Mouse (Mus musculus) heart, embryonic 16.5 days (tissue): ENCODE results near the gene Tnrc6a. TPM values are rescaled to one million over a fixed set of nuclear protein-coding genes. Genes with fewer than 3 reads are reported as not detected.

ENCODE experiments used
- ATAC-seq: fragments of 200-750 bp; cut with Nextera tagmentation; replicated peaks from 2 replicates; pipeline ENCODE4 v1.8.0; 2017; ENCODE audit warnings: moderate number of reproducible peaks; ENCODE audit not compliant: insufficient read depth, low FRiP score; ENCODE audit errors: extremely low read depth
- H3K27ac ChIP-seq: fragments of 300-500 bp; sonication (generic); 2 replicates; pipeline ENCODE4 v1.5.1; 2014; ENCODE audit warnings: mild to moderate bottlenecking, low read length, control low read depth, moderate library complexity
- H3K27me3 ChIP-seq: fragments of 300-500 bp; sonication (generic); 2 replicates; pipeline ENCODE4 v1.6.1; 2014; ENCODE audit warnings: low read length, mixed read lengths; ENCODE audit not compliant: control insufficient read depth, insufficient read depth
- H3K36me3 ChIP-seq: fragments of 300-500 bp; sonication (generic); 2 replicates; pipeline ENCODE4 v1.6.1; 2014; ENCODE audit not compliant: control insufficient read depth, insufficient read depth
- H3K4me1 ChIP-seq: fragments of 300-500 bp; sonication (generic); 2 replicates; pipeline ENCODE4 v1.6.1; 2014; ENCODE audit warnings: low read length, mixed read lengths; ENCODE audit not compliant: control insufficient read depth, insufficient read depth
- H3K4me2 ChIP-seq: fragments of 300-500 bp; sonication (generic); 2 replicates; pipeline ENCODE4 v1.6.1; 2014; ENCODE audit warnings: low read depth, mild to moderate bottlenecking, control low read depth, low read length
- H3K4me3 ChIP-seq: fragments of 300-500 bp; sonication (generic); 2 replicates; pipeline ENCODE4 v1.5.1; 2014; ENCODE audit warnings: mild to moderate bottlenecking, control low read depth, low read length
- H3K9ac ChIP-seq: fragments of 300-500 bp; sonication (generic); 2 replicates; pipeline ENCODE4 v1.6.1; 2014; ENCODE audit warnings: low read length, control low read depth
- H3K9me3 ChIP-seq: fragments of 300-500 bp; sonication (generic); replicated peaks from 2 replicates; pipeline ENCODE4 v1.6.1; 2016; ENCODE audit warnings: low read length; ENCODE audit not compliant: control insufficient read depth
- WGBS: fragments of 180-500 bp; shearing (Covaris S2); extraction: QIAGEN DNeasy Blood & Tissue Kit; methylation state at CpG from one replicate; pipeline ENCODE4 v1.1.7; 2014; 5-methylcytosine and 5-hydroxymethylcytosine counted together
- polyA plus RNA-seq: library from polyadenylated mRNA; unstranded; fragments of >200 nt; fragmentation: Nextera tagmentation; extraction: Ambion mirVana; gene quantifications from 2 replicates; pipeline ENCODE4 v1.2.1, GENCODE M21; 2015

Gene Tnrc6a
- polyA plus RNA-seq, 1 experiment from 2014 or later = 33.2 TPM

GRCm38 (mm10) chr7:123191731-123192130, 68.0 kb downstream of the Tnrc6a start:
- peaks cover 58% of the 10 kb centered on the region for H3K36me3 ChIP-seq
- WGBS = 82% methylated on average over 5 of the region's 5 CpGs
- no peak overlapping the region for H3K4me3 ChIP-seq
- H3K9me3 ChIP-seq = no peaks in the 10 kb centered on the region
- H3K9ac ChIP-seq = no peak overlapping the region
- no peaks in the 10 kb centered on the region for H3K27me3 ChIP-seq
- peaks cover 2% of the 10 kb centered on the region; the same call in 1 of the 2 replicates for H3K4me1 ChIP-seq
- no peak overlapping the region for H3K4me2 ChIP-seq
- no peak overlapping the region for H3K27ac ChIP-seq
- ATAC-seq = no peak

GRCm38 (mm10) chr7:123193201-123193600, 69.5 kb downstream of the Tnrc6a start:
- 95% methylated on average over 12 of the region's 12 CpGs for WGBS
- Histone ChIP-seq H3K4me3 (no peak overlapping the region), H3K9ac (no peak overlapping the region), H3K36me3 (peaks cover 46% of the 10 kb centered on the region), H3K27me3 (no peaks in the 10 kb centered on the region), H3K9me3 (no peaks in the 10 kb centered on the region), H3K4me1 (peaks cover 2% of the 10 kb centered on the region; the same call in 1 of the 2 replicates), H3K27ac (no peak overlapping the region), H3K4me2 (no peak overlapping the region)
- ATAC-seq = no peak

- H3K36me3 ChIP-seq = peaks cover 34% of the 10 kb centered on the region
- ATAC-seq = no peak
- 87% methylated on average over 8 of the region's 8 CpGs for WGBS
- H3K27ac ChIP-seq = no peak overlapping the region
- H3K9ac ChIP-seq = no peak overlapping the region
- H3K4me2 ChIP-seq = no peak overlapping the region
- no peaks in the 10 kb centered on the region for H3K27me3 ChIP-seq
- peaks cover 2% of the 10 kb centered on the region; the same call in 1 of the 2 replicates for H3K4me1 ChIP-seq
- no peaks in the 10 kb centered on the region for H3K9me3 ChIP-seq
- H3K4me3 ChIP-seq = no peak overlapping the region
These were observed 71.0 kb downstream of the Tnrc6a start for GRCm38 (mm10) chr7:123194696-123195095.

- WGBS = 53% methylated on average over 5 of the region's 5 CpGs
- no peak overlapping the region for H3K4me3 ChIP-seq
- H3K36me3 ChIP-seq = peaks cover 20% of the 10 kb centered on the region
- H3K9ac ChIP-seq = no peak overlapping the region
- H3K27me3 ChIP-seq = no peaks in the 10 kb centered on the region
- no peaks in the 10 kb centered on the region for H3K9me3 ChIP-seq
- no peak overlapping the region for H3K4me2 ChIP-seq
- peaks cover 2% of the 10 kb centered on the region; the same call in 1 of the 2 replicates for H3K4me1 ChIP-seq
- no peak overlapping the region for H3K27ac ChIP-seq
- no peak for ATAC-seq
These were observed 72.7 kb downstream of the Tnrc6a start for GRCm38 (mm10) chr7:123196432-123196831.

GRCm38 (mm10) chr7:123198695-123199094, 75.0 kb downstream of the Tnrc6a start:
- Histone ChIP-seq H3K27ac (no peak overlapping the region), H3K4me2 (no peak overlapping the region), H3K9ac (no peak overlapping the region), H3K27me3 (no peaks in the 10 kb centered on the region), H3K4me3 (no peak overlapping the region), H3K36me3 (peaks cover 4% of the 10 kb centered on the region; the same call in 1 of the 2 replicates), H3K9me3 (no peaks in the 10 kb centered on the region), H3K4me1 (peaks cover 2% of the 10 kb centered on the region; the same call in 1 of the 2 replicates)
- ATAC-seq = no peak
- WGBS = 62% methylated on average over 10 of the region's 10 CpGs

GRCm38 (mm10) chr7:123199151-123199550, 75.5 kb downstream of the Tnrc6a start:
- 69% methylated on average over 3 of the region's 3 CpGs for WGBS
- Histone ChIP-seq H3K36me3 (peaks cover 4% of the 10 kb centered on the region; the same call in 1 of the 2 replicates), H3K4me2 (no peak overlapping the region), H3K27ac (no peak overlapping the region), H3K4me1 (peaks cover 2% of the 10 kb centered on the region; the same call in 1 of the 2 replicates), H3K9ac (no peak overlapping the region), H3K9me3 (no peaks in the 10 kb centered on the region), H3K27me3 (no peaks in the 10 kb centered on the region), H3K4me3 (no peak overlapping the region)
- no peak for ATAC-seq

- Histone ChIP-seq H3K9ac (no peak overlapping the region), H3K4me3 (no peak overlapping the region), H3K9me3 (no peaks in the 10 kb centered on the region), H3K4me1 (peaks cover 2% of the 10 kb centered on the region; the same call in 1 of the 2 replicates), H3K4me2 (no peak overlapping the region), H3K27me3 (no peaks in the 10 kb centered on the region), H3K27ac (no peak overlapping the region), H3K36me3 (peaks cover 2% of the 10 kb centered on the region; the same call in 1 of the 2 replicates)
- 86% methylated on average over 15 of the region's 15 CpGs for WGBS
- ATAC-seq = no peak
These were observed 76.0 kb downstream of the Tnrc6a start for GRCm38 (mm10) chr7:123199656-123200206.

GRCm38 (mm10) chr7:123200722-123201121, 77.0 kb downstream of the Tnrc6a start:
- Histone ChIP-seq H3K36me3 (no peaks in the 10 kb centered on the region), H3K9me3 (no peaks in the 10 kb centered on the region), H3K4me1 (peaks cover 2% of the 10 kb centered on the region; the same call in 1 of the 2 replicates), H3K4me3 (no peak overlapping the region), H3K27ac (no peak overlapping the region), H3K4me2 (no peak overlapping the region), H3K9ac (no peak overlapping the region), H3K27me3 (no peaks in the 10 kb centered on the region)
- ATAC-seq = no peak
- 69% methylated on average over 9 of the region's 9 CpGs for WGBS

GRCm38 (mm10) chr7:123205261-123205660, 81.6 kb downstream of the Tnrc6a start:
- no peak overlapping the region for H3K4me2 ChIP-seq
- H3K27ac ChIP-seq = no peak overlapping the region
- H3K9me3 ChIP-seq = no peaks in the 10 kb centered on the region
- H3K4me1 ChIP-seq = peaks cover 7% of the 10 kb centered on the region
- H3K36me3 ChIP-seq = no peaks in the 10 kb centered on the region
- H3K9ac ChIP-seq = no peak overlapping the region
- H3K27me3 ChIP-seq = no peaks in the 10 kb centered on the region
- no peak overlapping the region for H3K4me3 ChIP-seq
- no peak for ATAC-seq
- WGBS = 20% methylated on average over 14 of the region's 14 CpGs
